Mouse (Mus musculus): ENCODE results near the gene Tmem87b.

Gene Tmem87b

DNA sequence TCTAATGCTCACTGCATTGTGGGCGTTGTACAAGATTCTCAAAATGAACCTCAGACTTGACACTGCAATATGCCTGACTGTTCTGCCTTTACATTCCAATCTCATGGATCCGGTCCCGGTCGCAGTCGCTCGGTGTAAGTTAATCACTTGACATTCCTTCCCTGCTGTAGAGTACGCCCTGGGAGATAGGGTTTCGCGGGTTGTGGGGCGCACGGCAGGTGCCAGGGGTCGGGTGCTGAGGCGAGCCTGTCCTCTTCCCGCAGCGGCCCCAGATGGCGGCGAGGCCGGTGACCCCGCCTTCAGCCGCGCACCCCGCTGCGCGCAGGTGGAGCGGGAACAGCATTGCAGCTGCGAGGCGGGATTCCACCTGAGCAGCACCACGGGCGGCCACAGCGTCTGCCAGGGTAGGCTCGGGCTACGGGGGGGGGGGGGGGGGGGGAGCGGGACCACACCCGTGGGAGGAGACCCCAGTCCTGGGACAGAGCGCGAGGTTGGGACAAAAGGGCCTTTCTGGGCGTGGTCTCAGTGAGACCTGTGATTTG, 74.3 kb downstream of the Tmem87b start:
- DNase-seq: no peak

DNA sequence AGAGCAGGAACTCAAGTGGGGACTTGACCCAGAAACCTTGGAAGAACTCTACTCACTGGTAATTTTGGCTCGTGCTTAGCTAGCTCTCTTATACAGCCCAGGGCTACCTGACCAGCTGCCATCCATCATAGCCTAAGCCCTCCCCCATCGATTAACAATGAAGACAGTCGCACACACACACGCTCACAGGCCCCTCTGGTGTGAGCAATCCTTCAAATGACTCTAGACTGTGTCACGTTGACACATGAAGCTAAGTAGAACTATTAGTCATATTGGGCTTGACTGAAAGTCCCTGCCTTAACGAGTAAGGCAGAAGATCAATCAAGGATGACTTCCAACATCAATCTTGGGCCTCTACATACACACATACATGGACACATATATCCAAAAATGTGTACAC, 84.9 kb downstream of the Tmem87b start:
- DNase-seq: no peak

DNA sequence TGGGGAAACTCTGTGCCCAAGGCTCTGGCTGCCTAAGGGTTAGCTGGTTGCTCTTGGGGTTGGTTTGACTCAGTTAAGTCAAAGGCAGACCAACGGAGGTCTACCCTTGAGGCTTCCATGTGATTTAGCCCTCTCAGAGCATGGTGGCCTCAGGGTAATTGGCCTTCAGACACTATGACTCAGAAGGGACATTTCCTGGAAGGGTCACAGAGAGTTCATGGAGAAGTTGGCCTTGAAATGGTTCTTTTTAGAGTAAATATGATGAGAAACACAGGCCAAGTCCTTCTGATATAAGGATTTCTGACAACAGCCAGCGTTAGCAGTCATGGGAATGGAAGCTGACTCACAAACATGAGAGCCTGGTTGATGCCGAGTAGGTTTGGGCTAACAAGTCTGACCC, 85.7 kb downstream of the Tmem87b start:
- no peak for DNase-seq

Measured in kidney, adult 9 months (tissue).